Mouse (Mus musculus): ENCODE results near the gene Mtln.

The Mtln gene

GRCm38 (mm10) chr2:127754113-127754512, 38.2 kb downstream of the Mtln start:
- DNase-seq (ENCODE audit: low spot score in 2 of 2) = no peak

- peak; percentile 49 to 52 for DNase-seq (ENCODE audit: low spot score in 2 of 2)
These were observed 40.3 kb downstream of the Mtln start for GRCm38 (mm10) chr2:127751849-127752610.

- no peak for DNase-seq (ENCODE audit: low spot score in 2 of 2)
These were observed 42.9 kb downstream of the Mtln start for GRCm38 (mm10) chr2:127749376-127749775.

GRCm38 (mm10) chr2:127748316-127748715, 44.0 kb downstream of the Mtln start:
- DNase-seq (ENCODE audit: low spot score in 2 of 2) = no peak

- no peak for DNase-seq (ENCODE audit: low spot score in 2 of 2)
These were observed 49.7 kb downstream of the Mtln start for GRCm38 (mm10) chr2:127742637-127743036.
